Mouse (Mus musculus) right cerebral cortex, postnatal 36 days (tissue): ENCODE measurements around the gene Mettl18.

Experiments used
- DNase-seq, 2 experiments: peaks; one replicate each; pipeline ENCODE4 v3.0.0; 2022; ENCODE audit warnings: low spot score in 2 of 2, mixed read lengths in 1 of 2

The Mettl18 gene

DNA sequence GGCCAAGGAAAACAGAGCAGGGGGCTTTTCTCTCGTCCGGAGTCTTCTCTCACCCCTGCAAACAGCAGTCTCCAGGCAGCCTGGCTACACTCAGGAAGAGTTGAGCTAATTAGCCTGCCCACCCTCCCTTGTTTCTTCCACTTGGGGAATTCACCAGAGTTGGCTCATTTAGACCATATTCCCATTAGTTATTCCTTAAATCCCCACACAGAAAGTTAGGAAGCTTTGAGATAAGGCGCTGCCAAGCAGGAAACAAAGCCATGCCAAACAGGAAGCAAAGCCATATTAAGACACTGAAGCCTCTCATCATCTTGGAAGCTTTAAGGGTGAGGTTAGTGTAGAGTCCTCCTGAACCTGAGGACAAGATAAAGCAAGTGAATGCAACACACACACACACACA is 48.9 kb downstream of the Mettl18 start:
- DNase-seq, result no peak
